Mouse (Mus musculus): ENCODE results near the gene Sox5.

Gene Sox5

GRCm38 (mm10) chr6:144716376-144716775 is 65.4 kb downstream of the Sox5 start:
- no peak for DNase-seq (ENCODE audit: low spot score)

- DNase-seq (ENCODE audit: low spot score): no peak
Measured at GRCm38 (mm10) chr6:144711841-144712240, 69.9 kb downstream of the Sox5 start.

GRCm38 (mm10) chr6:144710816-144711215 is 71.0 kb downstream of the Sox5 start:
- DNase-seq (ENCODE audit: low spot score): no peak

- DNase-seq (ENCODE audit: low spot score): no peak
Measured at GRCm38 (mm10) chr6:144709614-144710180, 72.1 kb downstream of the Sox5 start.

GRCm38 (mm10) chr6:144708410-144708809 is 73.4 kb downstream of the Sox5 start:
- DNase-seq (ENCODE audit: low spot score): no peak

- DNase-seq (ENCODE audit: low spot score): no peak
Measured at GRCm38 (mm10) chr6:144707976-144708375, 73.8 kb downstream of the Sox5 start.

- no peak for DNase-seq (ENCODE audit: low spot score)
Measured at GRCm38 (mm10) chr6:144704962-144705361, 76.8 kb downstream of the Sox5 start.

GRCm38 (mm10) chr6:144695660-144696059 is 86.1 kb downstream of the Sox5 start:
- DNase-seq (ENCODE audit: low spot score): no peak

- no peak for DNase-seq (ENCODE audit: low spot score)
Measured at GRCm38 (mm10) chr6:144693211-144693899, 88.4 kb downstream of the Sox5 start.

- no peak for DNase-seq (ENCODE audit: low spot score)
Measured at GRCm38 (mm10) chr6:144691298-144692041, 90.3 kb downstream of the Sox5 start.

- DNase-seq (ENCODE audit: low spot score): no peak
Measured at GRCm38 (mm10) chr6:144689076-144689475, 92.7 kb downstream of the Sox5 start.

- no peak for DNase-seq (ENCODE audit: low spot score)
Measured at GRCm38 (mm10) chr6:144687681-144688080, 94.1 kb downstream of the Sox5 start.

GRCm38 (mm10) chr6:144681045-144681789 is 100.6 kb downstream of the Sox5 start:
- no peak for DNase-seq (ENCODE audit: low spot score)

GRCm38 (mm10) chr6:144677491-144678133 is 104.2 kb downstream of the Sox5 start:
- DNase-seq (ENCODE audit: low spot score): no peak

GRCm38 (mm10) chr6:144675111-144675510 is 106.7 kb downstream of the Sox5 start:
- no peak for DNase-seq (ENCODE audit: low spot score)

GRCm38 (mm10) chr6:144673906-144674305 is 107.9 kb downstream of the Sox5 start:
- DNase-seq (ENCODE audit: low spot score): no peak

GRCm38 (mm10) chr6:144670433-144671167 is 111.2 kb downstream of the Sox5 start:
- DNase-seq (ENCODE audit: low spot score): peak; percentile 10

- no peak for DNase-seq (ENCODE audit: low spot score)
Measured at GRCm38 (mm10) chr6:144666617-144667016, 115.2 kb downstream of the Sox5 start.

- no peak for DNase-seq (ENCODE audit: low spot score)
Measured at GRCm38 (mm10) chr6:144664765-144665164, 117.0 kb downstream of the Sox5 start.

- no peak for DNase-seq (ENCODE audit: low spot score)
Measured at GRCm38 (mm10) chr6:144663516-144664074, 118.2 kb downstream of the Sox5 start.
